Mouse (Mus musculus) heart, embryonic 11.5 days (tissue): ENCODE measurements around the gene Adcy1. TPM values are rescaled to one million over a fixed set of nuclear protein-coding genes. Genes with fewer than 3 reads are reported as not detected.

Experiments
- ATAC-seq: fragments of 200-750 bp; cut with Nextera tagmentation; replicated peaks from 2 replicates; pipeline ENCODE4 v1.8.0; 2017; ENCODE audit warnings: moderate library complexity; ENCODE audit not compliant: insufficient number of reproducible peaks, low FRiP score, low TSS enrichment
- H3K27ac ChIP-seq: fragments of 300-500 bp; sonication (generic); 2 replicates; pipeline ENCODE4 v1.5.1; 2014; ENCODE audit warnings: mild to moderate bottlenecking, low read depth, low read length
- H3K27me3 ChIP-seq: fragments of 300-500 bp; sonication (generic); 2 replicates; pipeline ENCODE4 v1.6.1; 2014; ENCODE audit warnings: mild to moderate bottlenecking, low read length, mixed read lengths; ENCODE audit not compliant: control insufficient read depth, insufficient read depth
- H3K36me3 ChIP-seq: fragments of 300-500 bp; sonication (generic); 2 replicates; pipeline ENCODE4 v1.6.1; 2014; ENCODE audit warnings: mild to moderate bottlenecking, low read length, moderate library complexity, mixed read lengths; ENCODE audit not compliant: control insufficient read depth, insufficient read depth
- H3K4me1 ChIP-seq: fragments of 300-500 bp; sonication (generic); 2 replicates; pipeline ENCODE4 v1.6.1; 2014; ENCODE audit warnings: low read length; ENCODE audit not compliant: control insufficient read depth, insufficient read depth
- H3K4me2 ChIP-seq: fragments of 300-500 bp; sonication (generic); 2 replicates; pipeline ENCODE4 v1.6.1; 2014; ENCODE audit warnings: mild to moderate bottlenecking, moderate library complexity
- H3K4me3 ChIP-seq: fragments of 300-500 bp; sonication (generic); 2 replicates; pipeline ENCODE4 v1.5.1; 2014; ENCODE audit warnings: low read depth, low read length
- H3K9ac ChIP-seq: fragments of 300-500 bp; sonication (generic); 2 replicates; pipeline ENCODE4 v1.6.1; 2014; ENCODE audit warnings: mild to moderate bottlenecking, low read depth, low read length, moderate library complexity
- H3K9me3 ChIP-seq: fragments of 300-500 bp; sonication (generic); replicated peaks from 2 replicates; pipeline ENCODE4 v1.6.1; 2016; ENCODE audit warnings: low read length; ENCODE audit not compliant: control insufficient read depth
- WGBS: fragments of 180-500 bp; shearing (Covaris S2); extraction: QIAGEN DNeasy Blood & Tissue Kit; methylation state at CpG from one replicate; pipeline ENCODE4 v1.1.7; 2014; ENCODE audit not compliant: insufficient replicate concordance; 5-methylcytosine and 5-hydroxymethylcytosine counted together
- polyA plus RNA-seq: library from polyadenylated mRNA; unstranded; fragments of >200 nt; fragmentation: Nextera tagmentation; extraction: Ambion mirVana; gene quantifications from 2 replicates; pipeline ENCODE4 v1.2.1, GENCODE M21; 2014

Gene Adcy1
- polyA plus RNA-seq, 1 experiment from 2014 or later: 2.5 TPM

DNA sequence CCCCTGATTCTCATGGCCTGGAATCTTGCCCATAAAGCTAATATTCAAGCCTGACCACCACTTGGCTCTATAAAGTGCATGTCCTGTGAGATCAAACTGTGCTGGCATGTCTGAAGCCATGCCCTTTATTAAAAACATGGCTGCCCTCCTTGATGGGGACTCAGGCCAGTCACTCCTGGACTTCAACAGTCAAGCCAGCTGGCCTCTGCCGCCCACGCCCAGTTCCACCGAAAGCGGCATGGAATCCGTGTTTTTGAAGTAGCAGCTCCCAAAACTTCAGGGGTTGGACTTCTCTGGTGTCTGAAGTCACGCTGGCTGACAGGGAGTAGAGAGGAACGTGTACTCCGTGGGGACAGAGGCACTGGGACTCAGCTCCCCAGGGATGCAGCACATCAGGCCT, 84.2 kb downstream of the Adcy1 start:
- WGBS: 88% methylated on average over 8 of the region's 8 CpGs
- Histone ChIP-seq H3K9me3 (no peaks in the 10 kb centered on the region), H3K4me1 (peaks cover 4% of the 10 kb centered on the region; the same call in 1 of the 2 replicates), H3K4me2 (no peak overlapping the region), H3K9ac (no peak overlapping the region), H3K27ac (no peak overlapping the region), H3K4me3 (no peak overlapping the region), H3K27me3 (no peaks in the 10 kb centered on the region), H3K36me3 (no peaks in the 10 kb centered on the region)
- no peak for ATAC-seq

DNA sequence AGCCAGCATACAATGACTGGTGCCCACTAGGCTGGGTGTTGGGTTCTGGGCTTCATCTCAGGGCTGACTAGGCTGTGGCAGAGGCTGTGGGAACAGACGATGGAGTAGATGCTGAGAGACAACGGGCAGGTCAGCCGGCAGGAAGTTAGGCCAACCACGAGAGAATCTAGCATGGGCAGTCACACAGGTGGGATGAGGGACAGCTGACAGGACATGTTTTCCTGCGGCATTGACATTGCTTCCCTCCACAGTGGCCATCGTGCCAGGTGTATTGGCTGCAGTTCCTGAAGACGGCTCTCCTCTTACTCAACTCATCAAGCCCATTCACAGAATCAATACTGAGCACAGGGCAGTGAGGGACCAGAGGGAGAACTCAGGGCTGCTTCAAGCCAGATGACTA, 84.7 kb downstream of the Adcy1 start:
- 83% methylated on average over 7 of the region's 7 CpGs for WGBS
- Histone ChIP-seq H3K9me3 (no peaks in the 10 kb centered on the region), H3K4me1 (peaks cover under 1% of the 10 kb centered on the region; the same call in 1 of the 2 replicates), H3K9ac (no peak overlapping the region), H3K4me2 (no peak overlapping the region), H3K4me3 (no peak overlapping the region), H3K36me3 (no peaks in the 10 kb centered on the region), H3K27me3 (no peaks in the 10 kb centered on the region), H3K27ac (no peak overlapping the region)
- no peak for ATAC-seq

DNA sequence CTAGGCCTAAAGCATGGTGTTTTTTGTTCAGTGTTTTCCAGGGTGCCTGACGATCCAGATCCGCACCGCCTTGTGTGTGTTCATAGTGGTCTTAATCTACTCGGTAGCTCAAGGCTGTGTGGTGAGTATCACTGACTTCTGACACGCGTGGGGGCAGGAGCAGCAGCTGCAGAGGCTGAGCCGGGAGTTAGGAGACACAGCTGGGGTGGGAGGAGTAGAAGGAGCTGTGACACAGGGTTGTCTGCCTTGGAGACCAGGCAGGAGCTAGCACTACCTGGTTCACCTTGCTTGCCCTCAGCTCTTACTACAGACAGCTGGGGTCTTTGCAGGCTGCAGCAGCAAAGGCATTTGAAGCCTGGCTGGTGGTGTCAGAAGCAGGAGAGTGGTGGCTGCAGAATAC, 86.2 kb downstream of the Adcy1 start:
- no peak overlapping the region for H3K9ac ChIP-seq
- ATAC-seq: no peak
- no peaks in the 10 kb centered on the region for H3K4me1 ChIP-seq
- H3K4me3 ChIP-seq: no peak overlapping the region
- H3K9me3 ChIP-seq: no peaks in the 10 kb centered on the region
- H3K27me3 ChIP-seq: no peaks in the 10 kb centered on the region
- WGBS: 67% methylated on average over 7 of the region's 7 CpGs
- H3K27ac ChIP-seq: no peak overlapping the region
- no peaks in the 10 kb centered on the region for H3K36me3 ChIP-seq
- no peak overlapping the region for H3K4me2 ChIP-seq

DNA sequence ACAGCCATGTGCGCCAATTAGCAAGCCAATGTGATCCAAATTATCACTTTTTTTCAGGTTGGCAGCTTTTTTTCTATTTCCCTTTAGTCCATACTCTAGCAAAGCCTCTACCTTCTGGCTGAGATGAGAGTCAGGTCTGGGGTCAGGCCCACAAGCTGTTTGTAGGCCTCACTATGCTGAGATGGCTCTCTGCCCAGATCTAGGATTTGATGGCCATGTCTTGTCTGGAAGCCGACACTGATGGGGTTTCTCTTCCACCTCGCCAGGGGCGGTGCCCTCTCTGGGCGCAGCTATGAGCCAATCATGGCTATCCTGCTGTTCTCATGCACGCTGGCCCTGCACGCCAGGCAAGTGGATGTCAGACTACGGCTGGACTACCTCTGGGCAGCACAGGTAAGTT, 87.2 kb downstream of the Adcy1 start:
- Histone ChIP-seq H3K27ac (no peak overlapping the region), H3K4me1 (no peaks in the 10 kb centered on the region), H3K4me2 (no peak overlapping the region), H3K36me3 (no peaks in the 10 kb centered on the region), H3K9ac (no peak overlapping the region), H3K27me3 (no peaks in the 10 kb centered on the region), H3K4me3 (no peak overlapping the region), H3K9me3 (no peaks in the 10 kb centered on the region)
- ATAC-seq: no peak
- WGBS: 90% methylated on average over 8 of the region's 8 CpGs

DNA sequence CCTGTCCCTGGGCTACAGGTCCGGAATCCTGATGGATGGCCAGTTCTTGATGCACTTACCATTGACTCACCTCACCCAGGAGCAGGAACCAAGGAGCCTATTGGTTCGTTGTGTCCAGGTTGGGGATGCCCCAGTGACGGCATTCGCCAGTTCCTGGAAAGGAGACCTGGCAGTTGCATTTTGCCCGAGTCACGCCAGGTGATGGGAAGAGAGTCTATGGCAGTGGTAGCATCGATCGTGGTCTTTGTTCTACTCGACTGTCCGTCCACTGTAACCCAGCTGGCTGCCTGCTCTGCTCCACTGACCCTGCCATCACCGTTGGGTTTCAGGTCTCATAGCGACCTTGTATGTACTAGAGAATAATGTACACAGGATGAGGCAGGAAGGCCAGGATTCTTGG, 89.1 kb downstream of the Adcy1 start:
- H3K27me3 ChIP-seq: no peaks in the 10 kb centered on the region
- H3K4me1 ChIP-seq: no peaks in the 10 kb centered on the region
- H3K27ac ChIP-seq: no peak overlapping the region
- H3K9ac ChIP-seq: no peak overlapping the region
- no peak for ATAC-seq
- H3K9me3 ChIP-seq: no peaks in the 10 kb centered on the region
- no peak overlapping the region for H3K4me3 ChIP-seq
- 94% methylated on average over 12 of the region's 12 CpGs for WGBS
- no peak overlapping the region for H3K4me2 ChIP-seq
- no peaks in the 10 kb centered on the region for H3K36me3 ChIP-seq

DNA sequence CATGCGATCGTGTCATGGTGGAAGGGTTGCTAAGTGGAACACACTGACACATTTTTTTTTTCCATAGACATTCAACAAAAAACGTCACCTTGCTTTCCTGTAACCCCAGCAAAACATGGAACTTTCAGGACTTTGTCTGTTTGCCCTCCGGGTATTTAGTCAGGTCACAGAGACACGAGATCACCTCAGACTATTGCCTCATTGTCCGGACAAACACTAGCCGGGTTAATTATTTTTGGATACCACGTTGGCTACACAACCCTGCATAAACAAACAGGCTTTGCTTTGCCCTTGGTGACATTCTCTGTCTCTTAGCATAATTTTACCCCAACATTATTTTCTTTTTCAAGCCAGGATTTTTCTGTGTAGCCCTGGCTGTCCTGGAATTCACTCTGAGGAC, 89.8 kb downstream of the Adcy1 start:
- no peak overlapping the region for H3K9ac ChIP-seq

DNA sequence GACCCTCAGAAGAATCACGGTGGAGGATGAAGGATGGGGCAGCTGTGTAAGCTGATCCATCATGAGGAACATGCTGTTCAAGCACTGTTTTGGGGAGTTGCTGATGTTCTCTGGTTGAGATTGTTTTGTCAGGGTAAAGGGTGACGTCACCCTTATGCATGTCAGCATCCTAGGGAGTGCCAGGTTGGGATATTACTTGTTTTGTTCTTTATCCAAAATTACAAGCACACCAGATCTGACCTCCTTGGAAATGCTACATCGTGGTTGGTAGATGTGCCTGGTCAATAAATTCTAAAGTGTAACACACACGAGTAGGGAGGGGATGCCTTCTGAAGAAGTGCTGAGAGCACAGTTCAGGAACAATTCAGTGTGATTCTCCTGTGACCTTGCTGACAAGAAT, 93.1 kb downstream of the Adcy1 start:
- no peak for ATAC-seq
- H3K9ac ChIP-seq: no peak overlapping the region
- no peaks in the 10 kb centered on the region for H3K36me3 ChIP-seq
- WGBS: 62% methylated on average over 4 of the region's 4 CpGs
- H3K9me3 ChIP-seq: no peaks in the 10 kb centered on the region
- no peak overlapping the region for H3K4me2 ChIP-seq
- H3K4me1 ChIP-seq: peaks cover 3% of the 10 kb centered on the region; the same call in 1 of the 2 replicates
- H3K27ac ChIP-seq: no peak overlapping the region
- H3K4me3 ChIP-seq: no peak overlapping the region
- no peaks in the 10 kb centered on the region for H3K27me3 ChIP-seq

More for the DNA sequence above, 89.8 kb downstream of the Adcy1 start:
- ATAC-seq: no peak
- Histone ChIP-seq H3K9me3 (no peaks in the 10 kb centered on the region), H3K4me3 (no peak overlapping the region), H3K4me1 (no peaks in the 10 kb centered on the region), H3K27ac (no peak overlapping the region), H3K27me3 (no peaks in the 10 kb centered on the region), H3K36me3 (no peaks in the 10 kb centered on the region), H3K4me2 (no peak overlapping the region)
- WGBS: 84% methylated on average over 8 of the region's 8 CpGs

DNA sequence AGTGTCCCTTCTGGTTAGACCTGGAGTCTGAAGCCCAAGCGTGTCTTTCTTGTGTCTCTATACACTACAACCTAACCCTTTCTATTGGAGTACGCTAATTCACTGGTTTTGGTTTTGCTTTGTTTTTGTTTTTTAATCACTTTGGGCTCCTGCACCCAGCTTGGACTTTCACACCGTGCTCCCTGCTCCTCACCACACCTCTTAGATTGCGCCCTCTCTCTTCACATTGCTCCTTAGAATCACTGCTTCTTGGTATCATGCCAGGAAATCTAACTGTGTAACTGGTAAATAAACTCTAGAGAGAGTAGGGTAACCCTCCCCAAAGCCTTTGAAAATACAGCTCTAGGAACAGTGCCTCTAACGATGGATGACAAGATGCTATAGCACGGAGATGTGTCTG, 94.9 kb downstream of the Adcy1 start:
- ATAC-seq: no peak
- no peaks in the 10 kb centered on the region for H3K36me3 ChIP-seq
- no peak overlapping the region for H3K4me3 ChIP-seq
- peaks cover 3% of the 10 kb centered on the region; the same call in 1 of the 2 replicates for H3K4me1 ChIP-seq
- H3K4me2 ChIP-seq: no peak overlapping the region
- no peaks in the 10 kb centered on the region for H3K9me3 ChIP-seq
- H3K27me3 ChIP-seq: no peaks in the 10 kb centered on the region
- WGBS: 84% methylated on average over 6 of the region's 6 CpGs
- H3K9ac ChIP-seq: no peak overlapping the region
- no peak overlapping the region for H3K27ac ChIP-seq

DNA sequence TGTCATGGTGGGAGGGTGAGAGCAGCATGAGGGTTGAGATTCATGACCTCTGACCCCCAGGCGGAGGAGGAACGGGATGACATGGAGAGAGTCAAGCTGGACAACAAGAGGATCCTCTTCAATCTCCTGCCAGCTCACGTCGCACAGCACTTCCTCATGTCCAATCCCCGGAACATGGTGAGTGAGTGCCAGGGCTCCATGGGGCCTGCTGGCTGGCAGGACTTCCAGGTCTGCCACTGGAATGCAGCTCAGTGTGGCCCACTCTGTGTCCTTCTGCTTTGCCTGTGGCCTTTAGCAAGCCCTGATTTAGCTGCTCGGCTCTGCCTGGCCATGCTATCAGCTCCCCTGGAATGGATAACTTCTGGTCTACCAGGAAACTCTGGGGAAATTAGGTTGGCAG, 96.9 kb downstream of the Adcy1 start:
- no peaks in the 10 kb centered on the region for H3K9me3 ChIP-seq
- peaks cover 3% of the 10 kb centered on the region; the same call in 1 of the 2 replicates for H3K4me1 ChIP-seq
- WGBS: 63% methylated on average over 6 of the region's 6 CpGs
- H3K27ac ChIP-seq: no peak overlapping the region
- H3K27me3 ChIP-seq: no peaks in the 10 kb centered on the region
- no peak overlapping the region for H3K9ac ChIP-seq
- no peak overlapping the region for H3K4me2 ChIP-seq
- ATAC-seq: no peak
- no peaks in the 10 kb centered on the region for H3K36me3 ChIP-seq
- H3K4me3 ChIP-seq: no peak overlapping the region
